Mouse (Mus musculus) heart, adult 8-10 months (tissue): ENCODE measurements around the gene Gm14419. TPM values are rescaled to one million over a fixed set of nuclear protein-coding genes. Genes with fewer than 3 reads are reported as not detected.
"Not testable (repeated sequence)": the region's sequence is repeated elsewhere in the genome, so short reads cannot be mapped to it uniquely, and the experiment has no call there.

Source experiments
- DNase-seq: peaks from one replicate; pipeline ENCODE4 v3.0.0; 2022; ENCODE audit warnings: low spot score
- total RNA-seq, 4 experiments: library from RNA; stranded (reverse); gene quantifications; 2 replicates each; pipeline ENCODE4 v1.2.4; 2022

The Gm14419 gene
- 10 to 100 TPM; 49.1 to 67.6 (median 55.6) TPM for total RNA-seq

GRCm38 (mm10) chr2:177000656-177001055, at the start of gene Gm14419:
Gm14419 (plus strand) TSS chr2:177000956.
- DNase-seq = not testable (repeated sequence)

Other genes starting within 250 kb of the Gm14419 start
- 10 to 100 TPM in 2 of 4 experiments, 1 to 10 TPM in 2; 8.7 to 14.4 (median 9.8) TPM for gene Gm14295, start 202.3 kb upstream of the Gm14419 start, total RNA-seq
- not detected for gene Gm14408, start 169.8 kb upstream of the Gm14419 start, total RNA-seq
- gene Gm14296, start 73.1 kb upstream of the Gm14419 start, total RNA-seq = 1 to 10 TPM; 3.0 to 6.0 (median 4.2) TPM
- gene Gm14401, start 73.4 kb downstream of the Gm14419 start, total RNA-seq = under 1 TPM; 0.29 to 0.72 (median 0.59) TPM
- 10 to 100 TPM; 23.8 to 44.6 (median 26.9) TPM for gene Gm14410, start 205.5 kb downstream of the Gm14419 start, total RNA-seq